Mouse (Mus musculus): Measurements from ENCODE around the gene Pard3b.

Pard3b gene

GRCm38 (mm10) chr1:62449193-62449875 is 810.7 kb downstream of the Pard3b start:
- no peak for DNase-seq (ENCODE audit: low read depth, low spot score)

- no peak for DNase-seq (ENCODE audit: low read depth, low spot score)
Observed at GRCm38 (mm10) chr1:62465536-62465935, 826.9 kb downstream of the Pard3b start.

DNA sequence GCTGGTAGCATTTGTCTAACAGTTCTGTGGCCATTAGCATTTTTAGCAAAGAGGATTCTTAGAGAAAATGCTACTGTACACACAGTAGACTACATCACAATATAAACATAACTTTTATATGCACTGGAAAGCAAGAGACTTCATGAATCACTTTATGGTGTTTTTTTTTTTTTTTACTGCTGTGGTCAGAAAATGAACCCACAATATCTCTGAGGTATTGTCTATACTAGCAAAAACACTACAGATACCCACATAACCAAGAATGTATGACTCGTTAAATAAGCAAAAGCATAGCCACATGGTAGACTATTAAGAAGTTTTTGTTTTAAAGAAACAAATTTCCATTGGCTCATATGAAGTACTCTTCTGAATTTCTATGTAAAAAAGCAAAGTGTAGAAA is 827.9 kb downstream of the Pard3b start:
- peak; percentile 55 for DNase-seq (ENCODE audit: low read depth, low spot score)

DNA sequence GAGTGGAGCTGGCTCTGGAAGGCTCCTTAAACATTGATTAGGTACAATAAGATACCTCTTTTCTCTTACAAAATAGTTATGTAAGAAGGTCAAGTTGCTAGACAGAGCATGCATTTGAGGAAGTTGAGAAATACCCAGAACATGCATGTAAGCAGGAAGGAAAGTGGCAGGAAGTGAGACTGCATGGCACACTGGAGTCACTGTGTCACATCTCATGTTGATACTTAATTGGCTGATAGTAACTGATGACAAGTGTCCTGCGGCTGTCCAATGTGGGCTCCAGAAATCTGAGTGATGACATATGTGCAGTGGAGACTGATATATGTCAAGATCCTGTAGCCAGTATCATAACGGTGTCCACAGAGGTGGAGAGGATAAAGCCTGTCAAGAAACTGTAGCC is 844.4 kb downstream of the Pard3b start:
- no peak for DNase-seq (ENCODE audit: low read depth, low spot score)

GRCm38 (mm10) chr1:62488871-62489270 is 850.2 kb downstream of the Pard3b start:
- no peak for DNase-seq (ENCODE audit: low read depth, low spot score)

DNA sequence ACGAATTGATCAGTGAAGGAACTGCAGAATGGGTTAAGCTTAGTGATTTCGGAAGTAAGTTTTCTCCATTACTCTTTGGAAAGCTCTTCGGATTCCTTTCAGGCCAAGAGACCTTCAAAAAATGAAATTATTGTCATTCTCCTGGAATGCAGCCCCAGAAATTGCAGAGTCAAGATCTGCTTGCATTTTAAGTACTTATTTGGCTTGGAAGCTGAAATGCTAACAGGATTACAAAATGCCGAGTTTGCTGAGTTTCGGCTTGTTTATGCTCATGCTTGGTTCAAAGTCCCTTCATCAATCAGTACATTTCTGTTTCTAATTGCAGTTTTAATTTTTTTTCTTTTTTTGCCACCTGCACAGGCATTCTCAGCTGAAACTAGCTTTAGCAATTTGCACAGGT is 860.5 kb downstream of the Pard3b start:
- no peak for DNase-seq (ENCODE audit: low read depth, low spot score)

DNA sequence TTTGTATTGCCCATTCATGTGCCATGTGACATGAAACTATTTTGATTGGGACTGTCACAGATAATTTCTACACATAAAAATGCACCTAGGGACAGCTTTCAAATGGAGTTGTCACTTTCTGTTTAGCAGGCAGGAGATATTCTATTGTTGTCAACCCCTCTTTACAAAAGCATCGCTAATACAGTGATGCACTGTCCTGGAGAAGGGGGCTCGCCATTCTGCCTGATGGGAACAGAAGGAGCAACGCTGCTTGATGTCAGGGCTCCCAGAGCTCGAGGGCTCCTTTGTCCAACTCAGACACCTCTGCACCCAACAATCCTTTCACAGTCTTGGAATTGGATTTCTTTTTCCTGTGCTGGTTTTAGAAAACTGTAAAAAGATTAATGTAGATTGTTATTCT is 871.9 kb downstream of the Pard3b start:
- DNase-seq (ENCODE audit: low read depth, low spot score), result no peak

DNA sequence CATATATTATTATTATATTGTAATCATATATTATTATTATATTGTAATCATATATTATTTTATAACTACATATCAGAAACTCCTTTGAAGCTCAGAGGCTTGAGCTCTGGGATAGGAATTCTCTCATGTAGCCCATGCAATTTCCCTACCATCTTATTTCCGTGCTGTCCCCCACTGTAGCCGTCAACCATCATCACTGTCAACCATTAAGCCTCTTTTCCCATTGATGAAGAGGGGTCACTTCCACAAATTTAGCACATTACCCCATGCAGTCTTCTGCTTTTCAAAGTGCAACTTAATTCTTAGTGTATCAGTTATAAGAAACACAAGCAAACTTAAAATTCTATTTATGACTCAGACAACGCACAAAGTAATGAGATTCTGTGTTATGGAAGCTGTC is 873.1 kb downstream of the Pard3b start:
- DNase-seq (ENCODE audit: low read depth, low spot score), result no peak

DNA sequence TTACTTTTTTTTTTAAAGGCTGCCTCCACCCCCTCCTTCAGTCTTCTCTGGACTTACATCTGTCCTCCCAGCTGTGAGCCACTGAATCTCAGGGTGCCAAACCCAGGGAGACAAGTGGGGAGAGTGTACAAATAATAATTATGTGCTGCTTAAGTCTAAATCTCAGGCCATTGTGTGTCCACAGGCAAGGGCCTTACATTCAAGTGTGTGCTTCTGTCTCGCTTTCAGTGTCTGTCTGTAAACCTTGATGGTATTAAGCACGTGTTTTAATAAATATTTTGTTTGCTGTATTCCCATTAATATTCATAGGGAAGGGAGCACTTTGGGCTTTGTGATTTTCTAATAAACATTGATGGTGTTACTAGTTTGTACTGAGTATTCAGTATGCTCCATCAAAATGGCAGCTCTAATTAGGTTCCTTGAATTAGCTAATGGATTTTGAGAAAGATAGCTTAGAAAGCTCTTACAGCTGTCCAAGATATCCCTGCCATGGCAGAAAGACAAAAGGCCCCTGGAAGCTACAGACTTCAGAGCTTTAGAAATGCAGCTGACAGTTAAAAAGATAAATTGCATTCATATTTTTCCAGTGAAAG is 880.1 kb downstream of the Pard3b start:
- DNase-seq (ENCODE audit: low read depth, low spot score), result no peak

DNA sequence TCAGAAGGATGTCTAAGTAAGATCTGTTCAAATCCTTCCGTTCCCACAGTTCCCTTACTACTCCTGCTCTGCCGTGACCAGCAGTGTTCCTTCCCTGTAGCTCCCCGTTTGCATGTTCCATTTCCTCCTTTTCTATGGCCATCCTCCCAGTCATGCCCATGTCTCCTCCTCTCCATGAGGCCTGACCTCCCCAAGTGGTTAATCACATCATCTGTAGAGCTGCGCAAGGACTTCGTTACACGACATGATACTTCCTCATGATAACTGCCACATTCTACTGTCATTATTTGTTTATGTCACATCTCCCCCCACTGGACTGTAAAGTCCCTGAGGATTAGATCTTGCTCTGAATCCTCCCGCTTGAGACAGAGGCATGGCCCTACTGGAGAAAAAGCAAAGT is 882.7 kb downstream of the Pard3b start:
- DNase-seq (ENCODE audit: low read depth, low spot score), result no peak

DNA sequence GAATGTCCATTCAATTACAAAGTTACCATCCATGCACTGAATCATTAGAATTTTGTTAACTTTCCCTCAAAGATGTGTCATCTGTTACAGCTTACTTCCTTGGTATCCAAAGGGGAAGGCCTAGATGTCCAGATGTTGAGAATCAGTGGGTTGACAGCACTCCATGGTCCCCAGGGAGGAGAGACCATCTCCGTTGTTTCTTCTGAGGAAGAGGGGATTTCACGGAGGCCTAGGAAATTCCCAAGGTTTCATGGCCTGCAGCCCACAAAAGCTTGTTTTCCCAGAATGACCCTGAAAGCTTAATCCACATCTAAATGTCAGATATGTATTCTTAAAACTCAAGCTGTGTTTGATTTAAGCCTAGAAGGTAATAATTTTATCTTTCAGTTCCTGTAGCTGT is 884.1 kb downstream of the Pard3b start:
- no peak for DNase-seq (ENCODE audit: low read depth, low spot score)

- no peak for DNase-seq (ENCODE audit: low read depth, low spot score)
Observed at GRCm38 (mm10) chr1:62527788-62528187, 889.2 kb downstream of the Pard3b start.

DNA sequence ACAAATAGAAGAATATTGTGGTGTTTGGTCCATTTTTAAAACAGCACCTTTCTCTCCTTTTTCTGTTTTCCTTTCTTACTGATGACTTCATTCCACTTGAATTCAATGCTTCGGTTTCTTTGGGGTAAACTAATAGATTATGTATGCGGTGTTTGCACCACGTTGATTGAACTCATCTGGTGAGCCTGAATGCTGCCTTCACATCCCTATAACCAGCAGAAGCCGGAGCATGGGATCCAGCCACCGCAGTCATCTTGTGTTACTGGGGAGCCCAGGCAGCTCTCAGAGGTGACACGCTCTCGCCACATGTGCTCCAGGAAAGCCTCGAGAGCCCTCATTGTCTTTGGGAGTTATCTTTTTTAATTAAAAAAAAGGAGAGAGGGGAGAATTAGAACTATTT is 891.3 kb downstream of the Pard3b start:
- no peak for DNase-seq (ENCODE audit: low read depth, low spot score)

- peak; percentile 45 for DNase-seq (ENCODE audit: low read depth, low spot score)
Observed at GRCm38 (mm10) chr1:62532426-62533126, 894.0 kb downstream of the Pard3b start.

- peak; percentile 81 for DNase-seq (ENCODE audit: low read depth, low spot score)
Observed at GRCm38 (mm10) chr1:62548953-62549352, 910.3 kb downstream of the Pard3b start.

GRCm38 (mm10) chr1:62550546-62550945 is 911.9 kb downstream of the Pard3b start:
- DNase-seq (ENCODE audit: low read depth, low spot score), result peak; percentile 44

DNA sequence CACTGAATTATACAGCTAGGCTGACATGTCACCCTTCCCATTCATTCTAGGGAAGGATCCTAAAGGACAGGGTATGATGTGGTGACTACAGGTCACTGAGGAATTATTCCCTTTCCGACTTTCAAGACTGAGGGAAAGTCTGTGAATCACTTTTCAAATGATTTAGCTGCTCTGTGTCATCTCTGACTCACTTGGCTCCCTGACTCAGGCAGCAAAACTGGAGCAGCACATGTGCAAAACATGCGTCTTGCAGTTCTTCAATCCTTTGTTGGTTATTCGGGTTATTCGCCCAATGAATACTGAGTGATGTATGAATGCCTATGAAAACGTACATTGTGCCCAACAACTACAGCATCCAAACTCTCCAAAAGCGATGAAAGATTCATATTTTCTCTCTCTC is 912.9 kb downstream of the Pard3b start:
- DNase-seq (ENCODE audit: low read depth, low spot score), result peak; percentile 95

- no peak for DNase-seq (ENCODE audit: low read depth, low spot score)
Observed at GRCm38 (mm10) chr1:62555838-62556237, 917.2 kb downstream of the Pard3b start.

DNA sequence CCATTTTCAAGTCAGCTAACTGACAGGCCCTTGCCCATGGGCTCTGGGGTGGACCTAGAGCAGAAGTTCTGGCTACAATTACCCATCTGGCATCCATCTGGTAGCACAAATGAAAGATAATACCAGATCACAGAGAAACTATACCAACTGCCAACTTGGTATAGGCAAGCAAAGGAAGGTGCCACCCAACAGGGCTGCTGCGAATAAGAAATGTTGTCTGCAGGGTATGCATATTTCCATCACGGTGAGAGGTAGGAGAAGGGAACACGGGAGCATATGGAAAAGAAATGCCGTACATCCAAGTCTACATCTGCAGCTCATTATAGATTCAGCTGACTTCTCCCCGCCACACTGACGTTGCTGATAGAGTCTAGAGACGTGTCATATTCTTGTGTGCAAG is 924.4 kb downstream of the Pard3b start:
- DNase-seq (ENCODE audit: low read depth, low spot score), result no peak

- DNase-seq (ENCODE audit: low read depth, low spot score), result no peak
Observed at GRCm38 (mm10) chr1:62564245-62565119, 925.9 kb downstream of the Pard3b start.

DNA sequence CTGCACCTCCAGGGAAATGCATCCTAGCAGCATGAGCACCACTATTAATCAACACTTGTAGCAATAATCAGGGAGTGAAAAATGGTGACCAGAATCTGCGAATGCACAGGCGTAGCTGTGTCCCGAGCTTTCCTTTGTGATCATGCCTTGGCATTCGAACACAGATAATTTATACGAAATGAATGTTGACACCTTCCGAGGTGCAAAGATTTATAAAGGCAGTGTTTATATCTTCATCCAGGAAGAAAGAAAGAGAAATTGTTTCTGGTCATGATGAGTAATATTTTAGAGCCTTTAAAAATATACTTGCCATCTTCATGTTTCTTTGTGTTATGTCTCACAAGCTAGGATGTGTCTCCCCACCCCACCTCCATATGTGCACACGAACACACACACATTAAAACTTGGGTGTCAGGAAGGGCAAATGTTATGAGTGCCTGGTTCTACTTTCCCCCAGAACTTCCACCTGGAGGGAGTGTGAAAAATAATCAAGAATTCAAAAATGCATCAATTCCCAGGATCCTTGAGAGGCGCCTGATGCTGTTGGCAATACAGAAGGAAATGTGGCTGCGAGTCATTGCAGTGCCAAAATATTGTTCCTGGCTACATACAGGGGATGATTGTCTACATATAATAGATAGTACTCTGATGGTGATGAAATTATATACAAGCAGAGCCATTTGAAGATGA is 926.6 kb downstream of the Pard3b start:
- DNase-seq (ENCODE audit: low read depth, low spot score), result no peak
